Mouse (Mus musculus) heart, adult 2 months (tissue): Measurements from ENCODE around the gene Phf24.

Source experiments
- CTCF ChIP-seq: fragments of 200-600 bp; IDR thresholded peaks from 2 replicates; pipeline ENCODE4 v1.8.1; 2022; ENCODE audit warnings: antibody characterized with exemption, mild to moderate bottlenecking, moderate library complexity
- EP300 ChIP-seq: fragments of 200-500 bp; IDR thresholded peaks from 2 replicates; pipeline ENCODE4 v1.6.1; 2011; ENCODE audit warnings: low read depth, low read length, control low read depth; ENCODE audit not compliant: insufficient read depth
- POLR2A ChIP-seq: fragments of 200-500 bp; IDR thresholded peaks from 2 replicates; pipeline ENCODE4 v1.6.1; 2011; ENCODE audit warnings: mild to moderate bottlenecking, low read depth, low read length, control low read depth; ENCODE audit not compliant: insufficient read depth

GRCm38 (mm10) chr4:42879829-42880676, 36.4 kb upstream of the Phf24 start:
- TF ChIP-seq POLR2A, result no peak
- TF ChIP-seq CTCF, result no peak
- no peak for TF ChIP-seq EP300
